4 mouse cellular contexts compared by ENCODE assay signal in genomic region chr7:143686676-143687075, GRCm38 (mm10). TPM values are rescaled to one million over a fixed set of nuclear protein-coding genes. Genes with fewer than 3 reads are reported as not detected.
"Had no signal": no experiment of that assay in that cellular context is flagged by ENCODE, and none has a peak within 500 bp of the region (broad histone marks: within the 10 kb centered on the region; RNA-seq: fewer than 3 reads in every experiment).

No protein-coding gene starts in this region.

RNA-seq across cellular contexts. Expression of gene Tnfrsf26, which starts 58.2 kb away (rescaled TPM):
- total RNA-seq: layer of hippocampus, adult 2 months; left cerebral cortex, adult 18-20 months; left cerebral cortex, adult 2 months; left cerebral cortex, adult 8-10 months had no signal
